Mouse (Mus musculus): Measurements from ENCODE around the gene Helz.
"Not testable (repeated sequence)": the region's sequence is repeated elsewhere in the genome, so short reads cannot be mapped to it uniquely, and the experiment has no call there.

Gene Helz

GRCm38 (mm10) chr11:107573847-107574246 is 26.1 kb downstream of the Helz start:
- peaks cover 9% of the 10 kb centered on the region for H3K36me3 ChIP-seq (ENCODE audit: control insufficient read depth, insufficient read depth, low read length, poor library complexity, severe bottlenecking)
- DNase-seq (ENCODE audit: low read depth, low spot score) = no peak
- no peaks in the 10 kb centered on the region; the same call in 1 of the 2 replicates for H3K27me3 ChIP-seq (ENCODE audit: control insufficient read depth, insufficient read depth, low read length, poor library complexity, severe bottlenecking)

GRCm38 (mm10) chr11:107574811-107575705 is 27.3 kb downstream of the Helz start:
- Histone ChIP-seq H3K27me3 (ENCODE audit: control insufficient read depth, insufficient read depth, low read length, poor library complexity, severe bottlenecking) (no peaks in the 10 kb centered on the region), H3K36me3 (ENCODE audit: control insufficient read depth, insufficient read depth, low read length, poor library complexity, severe bottlenecking) (peaks cover 9% of the 10 kb centered on the region)
- DNase-seq (ENCODE audit: low read depth, low spot score) = no peak

GRCm38 (mm10) chr11:107576186-107576585 is 28.5 kb downstream of the Helz start:
- peaks cover 9% of the 10 kb centered on the region for H3K36me3 ChIP-seq (ENCODE audit: control insufficient read depth, insufficient read depth, low read length, poor library complexity, severe bottlenecking)
- H3K27me3 ChIP-seq (ENCODE audit: control insufficient read depth, insufficient read depth, low read length, poor library complexity, severe bottlenecking) = no peaks in the 10 kb centered on the region
- no peak for DNase-seq (ENCODE audit: low read depth, low spot score)

- Histone ChIP-seq H3K27me3 (ENCODE audit: control insufficient read depth, insufficient read depth, low read length, poor library complexity, severe bottlenecking) (no peaks in the 10 kb centered on the region), H3K36me3 (ENCODE audit: control insufficient read depth, insufficient read depth, low read length, poor library complexity, severe bottlenecking) (peaks cover 9% of the 10 kb centered on the region)
- no peak for DNase-seq (ENCODE audit: low read depth, low spot score)
These were observed 29.7 kb downstream of the Helz start for GRCm38 (mm10) chr11:107577400-107577799.

- H3K27me3 ChIP-seq (ENCODE audit: control insufficient read depth, insufficient read depth, low read length, poor library complexity, severe bottlenecking) = no peaks in the 10 kb centered on the region
- no peak for DNase-seq (ENCODE audit: low read depth, low spot score)
- peaks cover 9% of the 10 kb centered on the region for H3K36me3 ChIP-seq (ENCODE audit: control insufficient read depth, insufficient read depth, low read length, poor library complexity, severe bottlenecking)
These were observed 30.5 kb downstream of the Helz start for GRCm38 (mm10) chr11:107578226-107578625.

- DNase-seq (ENCODE audit: low read depth, low spot score) = no peak
- H3K27me3 ChIP-seq (ENCODE audit: control insufficient read depth, insufficient read depth, low read length, poor library complexity, severe bottlenecking) = no peaks in the 10 kb centered on the region
- H3K36me3 ChIP-seq (ENCODE audit: control insufficient read depth, insufficient read depth, low read length, poor library complexity, severe bottlenecking) = 0 out of 2 replicates have a peak, but pooled peaks cover 4% of the 10 kb centered on the region
These were observed 33.1 kb downstream of the Helz start for GRCm38 (mm10) chr11:107580786-107581185.

GRCm38 (mm10) chr11:107584660-107585451 is 37.1 kb downstream of the Helz start:
- Histone ChIP-seq H3K36me3 (ENCODE audit: control insufficient read depth, insufficient read depth, low read length, poor library complexity, severe bottlenecking) (peaks cover 1% of the 10 kb centered on the region; the same call in 1 of the 2 replicates), H3K27me3 (ENCODE audit: control insufficient read depth, insufficient read depth, low read length, poor library complexity, severe bottlenecking) (no peaks in the 10 kb centered on the region)
- no peak for DNase-seq (ENCODE audit: low read depth, low spot score)

GRCm38 (mm10) chr11:107586129-107586528 is 38.4 kb downstream of the Helz start:
- not testable (repeated sequence) for H3K27me3 ChIP-seq (ENCODE audit: control insufficient read depth, insufficient read depth, low read length, poor library complexity, severe bottlenecking); H3K36me3 ChIP-seq (ENCODE audit: control insufficient read depth, insufficient read depth, low read length, poor library complexity, severe bottlenecking); DNase-seq (ENCODE audit: low read depth, low spot score)

- Histone ChIP-seq H3K36me3 (ENCODE audit: control insufficient read depth, insufficient read depth, low read length, poor library complexity, severe bottlenecking) (peaks cover 1% of the 10 kb centered on the region; the same call in 1 of the 2 replicates), H3K27me3 (ENCODE audit: control insufficient read depth, insufficient read depth, low read length, poor library complexity, severe bottlenecking) (no peaks in the 10 kb centered on the region)
- DNase-seq (ENCODE audit: low read depth, low spot score) = no peak
These were observed 39.4 kb downstream of the Helz start for GRCm38 (mm10) chr11:107587141-107587540.

GRCm38 (mm10) chr11:107592575-107592974 is 44.8 kb downstream of the Helz start:
- H3K36me3 ChIP-seq (ENCODE audit: control insufficient read depth, insufficient read depth, low read length, poor library complexity, severe bottlenecking) = peaks cover 6% of the 10 kb centered on the region; the same call in 1 of the 2 replicates
- DNase-seq (ENCODE audit: low read depth, low spot score) = no peak

GRCm38 (mm10) chr11:107597381-107597780 is 49.7 kb downstream of the Helz start:
- Histone ChIP-seq H3K36me3 (ENCODE audit: control insufficient read depth, insufficient read depth, low read length, poor library complexity, severe bottlenecking) (peaks cover 9% of the 10 kb centered on the region), H3K27me3 (ENCODE audit: control insufficient read depth, insufficient read depth, low read length, poor library complexity, severe bottlenecking) (no peaks in the 10 kb centered on the region)
- no peak for DNase-seq (ENCODE audit: low read depth, low spot score)

More at GRCm38 (mm10) chr11:107592575-107592974, 44.8 kb downstream of the Helz start:
- no peaks in the 10 kb centered on the region for H3K27me3 ChIP-seq (ENCODE audit: control insufficient read depth, insufficient read depth, low read length, poor library complexity, severe bottlenecking)

- no peak for DNase-seq (ENCODE audit: low read depth, low spot score)
- Histone ChIP-seq H3K27me3 (ENCODE audit: control insufficient read depth, insufficient read depth, low read length, poor library complexity, severe bottlenecking) (no peaks in the 10 kb centered on the region), H3K36me3 (ENCODE audit: control insufficient read depth, insufficient read depth, low read length, poor library complexity, severe bottlenecking) (peaks cover 5% of the 10 kb centered on the region; the same call in 1 of the 2 replicates)
These were observed 58.0 kb downstream of the Helz start for GRCm38 (mm10) chr11:107605694-107606093.

- no peak for DNase-seq (ENCODE audit: low read depth, low spot score)
These were observed 66.2 kb downstream of the Helz start for GRCm38 (mm10) chr11:107613906-107614305.

GRCm38 (mm10) chr11:107615696-107616095 is 68.0 kb downstream of the Helz start:
- DNase-seq (ENCODE audit: low read depth, low spot score) = no peak
- Histone ChIP-seq H3K27me3 (ENCODE audit: control insufficient read depth, insufficient read depth, low read length, poor library complexity, severe bottlenecking) (no peaks in the 10 kb centered on the region), H3K36me3 (ENCODE audit: control insufficient read depth, insufficient read depth, low read length, poor library complexity, severe bottlenecking) (peaks cover 9% of the 10 kb centered on the region)

More at GRCm38 (mm10) chr11:107613906-107614305, 66.2 kb downstream of the Helz start:
- no peaks in the 10 kb centered on the region for H3K27me3 ChIP-seq (ENCODE audit: control insufficient read depth, insufficient read depth, low read length, poor library complexity, severe bottlenecking)
- H3K36me3 ChIP-seq (ENCODE audit: control insufficient read depth, insufficient read depth, low read length, poor library complexity, severe bottlenecking) = peaks cover 10% of the 10 kb centered on the region

- no peak for DNase-seq (ENCODE audit: low read depth, low spot score)
- peaks cover 9% of the 10 kb centered on the region for H3K36me3 ChIP-seq (ENCODE audit: control insufficient read depth, insufficient read depth, low read length, poor library complexity, severe bottlenecking)
- H3K27me3 ChIP-seq (ENCODE audit: control insufficient read depth, insufficient read depth, low read length, poor library complexity, severe bottlenecking) = no peaks in the 10 kb centered on the region
These were observed 70.2 kb downstream of the Helz start for GRCm38 (mm10) chr11:107617976-107618375.

All from splenic B cell, adult 2 months (primary cell).